Mouse (Mus musculus): ENCODE results near the gene 4932438H23Rik.
A peak's percentile ranks its signal among the peaks of the same experiment; 100 is the strongest.
"Not testable (repeated sequence)": the region's sequence is repeated elsewhere in the genome, so short reads cannot be mapped to it uniquely, and the experiment has no call there.

The 4932438H23Rik gene

DNA sequence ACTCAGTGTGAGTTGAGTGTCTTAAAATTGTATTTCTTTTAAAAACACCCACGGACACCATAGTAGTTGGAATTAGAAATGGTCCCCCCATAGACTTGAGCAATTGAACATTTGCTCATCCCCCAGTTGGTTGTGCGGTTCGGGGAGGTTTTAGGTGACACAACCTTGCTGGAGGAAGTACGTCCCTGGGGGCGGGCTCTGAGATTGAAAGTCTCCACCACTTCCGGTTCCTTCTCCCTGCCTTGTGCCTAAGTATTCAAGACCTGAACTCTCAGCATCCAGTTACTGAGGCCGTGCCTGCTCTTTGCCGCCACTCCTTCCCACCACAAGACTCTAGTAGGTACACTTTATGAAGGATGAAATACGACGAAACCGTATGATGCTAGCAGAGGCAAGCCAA, 2.9 kb upstream of the 4932438H23Rik start:
- no peak for DNase-seq

DNA sequence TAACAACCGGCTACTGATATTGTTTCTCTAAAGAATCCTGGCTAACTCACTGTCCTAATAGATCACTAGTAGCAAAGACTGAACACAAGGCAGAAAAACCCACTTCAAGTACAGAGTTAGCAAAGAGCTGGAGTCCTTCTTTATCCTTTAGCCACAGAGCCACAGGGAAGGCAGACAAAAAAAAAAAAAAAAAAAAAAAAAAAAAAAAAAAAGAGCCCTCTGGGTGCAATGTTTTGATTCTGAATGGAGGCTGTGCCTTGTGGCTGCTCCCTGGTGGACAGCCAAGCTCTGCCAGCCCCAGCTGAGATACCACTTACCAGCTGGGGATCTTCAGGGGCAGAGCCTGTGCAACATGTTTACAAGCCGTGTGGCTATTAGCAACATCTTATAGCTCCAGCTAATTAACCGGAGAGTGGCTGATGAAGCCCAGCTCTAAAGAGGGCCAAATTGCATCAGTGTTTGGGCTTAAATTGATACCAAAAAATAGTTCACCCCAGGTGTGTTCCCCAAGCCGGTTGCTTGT, 2.1 kb upstream of the 4932438H23Rik start:
- DNase-seq, result no peak

DNA sequence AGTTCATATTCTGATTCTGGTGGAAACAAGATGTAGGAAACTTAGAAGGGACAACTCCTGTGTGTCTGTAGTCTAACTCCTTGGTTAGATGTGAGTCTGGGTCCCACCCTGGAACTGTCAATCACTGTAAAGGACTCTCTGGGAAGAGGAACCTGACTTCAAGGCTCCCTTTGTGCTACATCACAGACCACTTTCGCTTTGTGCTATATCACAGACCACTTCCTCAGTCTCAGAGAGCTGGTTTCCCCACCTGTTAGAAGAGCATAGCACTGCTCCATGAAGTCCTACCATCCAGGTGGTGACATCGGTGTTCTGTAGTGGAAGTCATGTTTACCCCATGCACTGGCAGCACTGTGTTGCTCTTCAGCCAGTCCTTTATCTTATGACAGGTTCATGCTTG, 1.1 kb upstream of the 4932438H23Rik start:
- no peak for DNase-seq

DNA sequence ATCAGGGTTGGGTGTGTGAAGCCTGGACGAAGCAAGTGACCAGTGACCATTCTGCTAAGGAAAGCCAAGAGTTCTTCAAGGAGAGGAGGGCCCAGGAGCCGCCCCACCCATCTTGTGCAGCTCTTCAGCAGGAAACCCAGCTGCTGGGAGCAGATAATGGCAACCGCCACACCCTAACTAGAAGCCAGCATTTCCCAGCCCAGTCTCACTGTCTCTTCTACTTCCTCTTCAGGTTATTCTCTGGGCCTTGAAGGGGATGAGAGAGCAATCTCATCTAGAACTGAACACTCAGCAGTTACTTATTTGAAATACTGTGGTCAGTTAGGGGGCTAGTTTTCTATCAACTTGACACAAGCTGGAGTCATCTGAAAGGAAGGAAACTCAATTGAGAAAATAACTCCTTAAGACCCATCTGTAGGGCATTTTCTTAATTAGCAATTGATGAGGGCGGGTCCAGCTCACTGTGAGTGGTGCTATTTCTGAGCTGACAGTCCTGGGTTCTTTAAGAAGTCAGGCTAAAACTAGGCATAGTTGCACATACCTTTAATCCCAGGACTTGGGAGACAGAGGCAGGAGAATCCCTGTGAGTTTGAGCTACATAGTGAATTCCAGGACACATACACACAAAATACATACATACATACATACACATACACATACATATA, 8.1 kb downstream of the 4932438H23Rik start:
- no peak for DNase-seq

DNA sequence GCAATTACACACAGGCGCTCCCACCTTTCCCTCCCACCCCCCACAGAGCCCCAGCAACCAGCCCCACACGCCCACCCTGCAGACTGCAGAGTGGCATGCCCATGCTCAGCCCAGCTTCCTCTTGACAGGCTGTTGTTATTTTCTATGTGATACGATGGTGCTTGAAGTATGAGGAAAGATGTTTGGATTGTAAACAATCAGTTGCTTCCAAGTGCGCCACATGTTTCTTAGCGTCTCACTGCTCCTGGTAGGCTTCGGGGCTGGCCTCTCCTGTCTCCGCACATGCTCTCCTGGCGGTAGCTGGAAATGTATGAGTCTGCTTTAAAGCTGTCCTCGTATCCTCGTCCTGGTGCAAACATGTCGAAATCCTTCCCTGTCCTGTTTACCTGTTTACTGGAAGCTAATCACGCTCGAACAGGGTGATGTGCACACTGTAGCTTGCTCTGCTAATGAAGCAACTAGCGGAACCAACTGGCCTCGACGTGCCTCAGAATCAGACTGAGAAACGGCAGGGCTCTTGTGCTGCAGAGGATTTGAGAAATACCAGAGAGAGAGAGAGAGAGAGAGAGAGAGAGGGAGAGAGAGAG, 9.6 kb downstream of the 4932438H23Rik start:
- no peak for DNase-seq

DNA sequence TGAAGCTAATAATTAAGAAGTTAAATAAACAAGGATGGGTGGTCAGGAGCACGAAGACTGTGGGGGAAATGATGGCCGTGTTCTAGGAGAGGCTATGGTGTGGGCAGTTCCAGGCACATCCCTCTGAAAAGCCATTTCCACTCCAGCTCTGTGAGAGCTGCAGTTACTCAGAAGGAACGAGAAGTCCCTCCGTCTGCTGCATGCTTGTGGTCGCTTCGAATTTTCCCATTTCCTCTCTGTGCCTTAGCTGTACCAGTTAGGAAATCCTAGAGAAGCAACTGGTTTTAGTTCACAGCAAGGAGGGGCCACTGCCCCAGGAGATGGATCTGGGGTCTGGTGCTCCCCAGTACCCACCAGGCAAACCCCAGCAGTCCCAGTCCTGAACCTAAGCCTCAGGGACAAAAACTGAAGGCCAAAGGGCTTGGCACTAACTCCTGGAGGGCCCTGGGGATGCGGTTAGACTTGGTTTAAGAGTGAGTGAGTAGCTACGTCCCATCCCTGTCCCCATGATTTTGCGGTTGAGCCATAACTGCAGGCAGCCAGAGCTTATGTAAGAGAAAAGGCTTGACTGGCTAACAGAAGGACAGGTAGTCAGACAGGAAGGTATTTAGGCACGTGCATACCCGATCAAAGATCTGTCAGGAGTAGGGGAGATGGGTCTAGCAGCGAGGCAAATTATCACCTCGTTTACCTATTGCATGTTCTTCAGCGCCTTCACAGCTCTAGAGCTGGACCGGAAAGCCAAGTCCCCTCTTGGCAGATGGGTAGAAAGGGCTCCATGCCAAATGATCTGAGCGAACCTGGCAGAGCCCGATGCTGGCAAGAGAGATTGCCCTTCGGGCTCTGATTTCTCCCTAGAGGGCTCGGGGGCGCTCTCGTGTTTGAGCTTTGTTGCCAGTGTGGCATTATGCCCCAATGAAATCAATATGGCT, 10.3 kb downstream of the 4932438H23Rik start:
- DNase-seq, result no peak

DNA sequence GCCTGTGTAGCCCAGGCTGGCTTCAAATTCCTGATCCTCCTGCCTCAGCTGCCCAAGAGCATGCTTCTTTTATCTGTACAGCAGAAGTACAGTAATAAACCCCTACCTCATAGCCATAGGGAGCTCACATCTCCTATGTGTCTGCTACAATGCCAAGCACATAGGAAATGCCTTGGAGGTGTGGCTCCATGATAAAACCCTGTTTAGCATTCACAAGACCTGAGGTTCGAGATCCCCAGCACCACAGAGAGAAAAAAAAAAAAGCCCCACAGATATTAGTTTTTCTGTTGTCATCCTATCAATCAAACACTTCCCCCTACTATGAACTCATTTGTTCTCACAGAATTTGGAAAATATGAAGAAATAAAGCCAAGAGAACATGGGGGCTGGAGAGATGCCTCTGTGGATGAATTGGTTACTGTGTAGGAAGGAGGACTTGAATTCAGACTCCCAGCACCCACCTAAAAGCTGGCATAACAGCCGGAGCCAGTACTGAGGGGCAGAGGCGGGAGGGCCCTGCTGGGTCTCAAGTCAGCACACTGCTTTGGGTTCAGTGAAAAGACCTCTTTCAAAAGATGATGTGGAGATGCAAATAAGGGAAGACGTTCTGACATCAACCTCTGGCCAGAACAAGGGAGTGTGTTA, 11.8 kb downstream of the 4932438H23Rik start:
- no peak for DNase-seq

DNA sequence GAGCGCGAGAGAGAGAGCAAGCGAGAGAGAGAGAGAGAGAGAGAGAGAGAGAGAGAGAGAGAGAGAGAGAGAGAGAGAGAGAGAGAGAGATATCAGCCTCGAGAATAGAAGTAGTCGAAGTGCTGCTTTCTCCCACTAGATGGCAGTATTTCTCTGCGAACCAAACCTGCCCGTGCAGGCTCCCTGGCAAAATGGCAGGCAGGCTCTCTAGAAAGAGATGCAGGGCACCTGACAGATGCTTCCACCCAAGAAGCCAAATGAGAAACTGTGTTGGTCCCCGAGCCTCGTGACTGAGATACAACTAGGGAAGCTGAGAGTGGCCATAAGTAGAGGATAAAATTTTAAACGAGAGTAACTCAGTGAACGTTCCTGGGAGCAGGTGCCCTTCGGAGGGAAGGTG, 13.4 kb downstream of the 4932438H23Rik start:
- DNase-seq, result peak; percentile 50 to 52

DNA sequence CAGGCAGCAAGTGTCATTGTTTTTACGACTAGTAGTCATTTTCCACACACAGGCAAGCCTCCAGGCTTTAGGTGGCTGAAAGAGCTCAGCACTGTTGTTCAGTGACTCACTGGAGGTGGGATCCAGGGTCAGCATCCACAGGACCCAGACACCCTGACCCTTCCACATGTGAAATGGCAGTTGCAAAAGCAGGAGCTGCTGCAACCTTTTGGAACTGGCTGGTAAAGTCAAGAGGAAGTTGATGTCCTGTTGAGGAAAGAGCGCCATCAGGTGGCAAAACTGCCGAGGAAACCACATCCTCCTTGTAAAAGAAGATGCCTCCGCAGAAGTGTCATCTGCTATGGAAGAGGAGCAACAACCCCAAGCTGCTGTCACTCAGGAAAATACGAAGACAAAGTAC, 18.7 kb downstream of the 4932438H23Rik start:
- peak; percentile 62 to 66 for DNase-seq

DNA sequence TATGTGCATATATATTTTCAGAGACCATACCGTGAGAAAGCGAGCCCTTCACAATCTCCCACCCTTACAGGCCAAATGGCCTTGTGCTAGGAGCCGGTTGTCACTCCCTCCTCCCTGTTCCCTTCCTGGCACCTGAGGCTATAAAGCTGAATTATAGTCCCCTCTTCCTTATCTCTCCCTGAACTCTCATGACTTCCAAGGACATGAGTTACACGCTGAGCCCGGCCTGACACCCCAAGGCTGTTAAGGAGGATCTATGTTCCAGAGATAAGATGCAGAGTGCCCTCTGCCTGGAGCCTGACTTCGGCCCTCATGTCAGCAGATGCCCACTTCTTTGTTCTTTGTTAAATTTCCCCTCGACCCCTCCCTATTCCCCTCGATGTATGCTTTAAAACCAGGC, 19.5 kb downstream of the 4932438H23Rik start:
- not testable (repeated sequence) for DNase-seq

DNA sequence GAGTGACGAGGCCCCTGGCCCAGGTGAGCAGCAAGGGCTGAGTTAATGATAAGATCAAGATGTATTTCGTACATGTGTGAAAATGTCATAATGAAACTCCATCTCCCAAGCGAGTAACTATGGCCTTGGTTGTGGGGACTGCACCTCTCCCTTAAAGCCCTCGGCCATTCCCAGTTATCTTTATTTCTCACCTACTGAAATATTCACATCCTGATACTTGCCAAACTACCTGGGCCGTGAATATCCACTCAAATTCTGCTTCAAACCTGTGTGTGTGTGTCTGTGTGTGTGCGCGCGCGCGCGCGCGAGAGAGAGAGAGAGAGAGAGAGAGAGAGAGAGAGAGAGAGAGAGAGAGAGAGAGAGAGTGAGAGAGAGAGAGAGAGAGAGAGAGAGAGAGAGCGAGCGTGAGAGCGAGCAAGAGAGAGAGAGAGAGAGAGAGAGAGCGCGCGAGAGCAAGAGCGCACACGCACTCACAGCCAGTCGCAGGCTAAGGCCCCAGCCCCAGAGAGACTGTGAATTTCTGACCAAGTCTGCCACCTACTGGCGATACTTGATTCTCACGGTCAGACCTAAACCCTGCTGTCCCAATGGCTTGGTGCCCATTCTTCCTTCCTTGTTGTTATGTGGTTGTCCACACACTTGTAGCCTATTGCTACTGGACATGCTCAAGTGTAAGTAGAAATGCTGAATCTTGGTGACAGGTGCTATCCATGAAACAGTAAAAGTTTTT, 21.6 kb downstream of the 4932438H23Rik start:
- peak; percentile 77 to 79 for DNase-seq

DNA sequence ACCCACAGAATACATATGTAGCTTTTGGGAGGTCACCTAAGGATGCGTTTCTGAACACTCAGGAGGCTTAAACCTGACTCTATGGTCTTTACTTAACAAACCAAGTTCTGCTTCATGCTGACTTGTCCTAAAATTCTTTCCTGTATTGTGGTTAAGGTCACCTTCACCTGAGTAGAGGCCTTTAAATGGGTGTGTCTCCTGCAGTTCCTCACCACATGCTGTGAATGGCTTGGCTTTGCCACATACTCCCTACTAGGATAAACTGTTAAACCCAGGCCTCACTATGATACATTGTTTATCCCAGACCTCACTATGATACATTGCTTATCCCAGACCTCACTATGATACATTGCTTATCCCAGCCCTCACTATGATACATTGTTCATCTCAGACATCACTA, 22.7 kb downstream of the 4932438H23Rik start:
- DNase-seq, result no peak

DNA sequence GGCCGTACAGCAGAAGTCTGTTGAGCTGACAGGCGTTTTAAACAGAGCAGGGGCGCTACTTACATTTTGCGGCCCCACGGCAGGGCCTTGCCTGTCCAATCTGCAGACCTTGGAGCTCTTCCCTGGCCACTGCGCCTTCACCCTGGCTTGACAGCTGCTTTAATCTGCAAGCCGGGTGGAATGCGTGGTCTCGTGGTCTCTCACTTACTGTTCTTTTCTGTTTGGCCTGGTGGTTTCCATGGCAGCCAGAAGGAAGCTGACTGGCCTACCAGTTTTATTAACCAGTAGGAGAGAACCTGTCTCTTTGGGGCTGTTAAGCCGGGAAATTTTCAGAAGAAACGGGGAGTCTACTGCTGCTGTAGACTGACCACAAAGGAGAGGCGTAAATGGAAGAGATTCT, 26.0 kb downstream of the 4932438H23Rik start:
- DNase-seq, result no peak

DNA sequence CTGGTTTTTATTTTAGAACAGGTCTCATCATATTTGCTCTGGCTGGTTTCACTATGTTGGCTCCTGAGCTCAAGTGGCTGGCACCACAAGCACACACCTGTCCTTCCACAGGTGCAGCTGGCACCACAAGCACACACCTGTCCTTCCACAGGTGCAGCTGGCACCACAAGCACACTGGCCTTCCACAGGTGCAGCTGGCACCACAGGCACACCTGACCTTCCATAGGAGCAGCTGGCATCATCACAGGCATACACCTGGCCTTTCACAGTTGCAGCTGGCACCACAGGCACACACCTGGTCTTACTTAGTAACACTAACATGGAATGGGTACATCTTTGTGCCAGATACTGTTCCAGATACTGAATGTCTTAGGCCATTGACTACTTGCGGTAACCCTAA, 27.8 kb downstream of the 4932438H23Rik start:
- DNase-seq, result no peak

DNA sequence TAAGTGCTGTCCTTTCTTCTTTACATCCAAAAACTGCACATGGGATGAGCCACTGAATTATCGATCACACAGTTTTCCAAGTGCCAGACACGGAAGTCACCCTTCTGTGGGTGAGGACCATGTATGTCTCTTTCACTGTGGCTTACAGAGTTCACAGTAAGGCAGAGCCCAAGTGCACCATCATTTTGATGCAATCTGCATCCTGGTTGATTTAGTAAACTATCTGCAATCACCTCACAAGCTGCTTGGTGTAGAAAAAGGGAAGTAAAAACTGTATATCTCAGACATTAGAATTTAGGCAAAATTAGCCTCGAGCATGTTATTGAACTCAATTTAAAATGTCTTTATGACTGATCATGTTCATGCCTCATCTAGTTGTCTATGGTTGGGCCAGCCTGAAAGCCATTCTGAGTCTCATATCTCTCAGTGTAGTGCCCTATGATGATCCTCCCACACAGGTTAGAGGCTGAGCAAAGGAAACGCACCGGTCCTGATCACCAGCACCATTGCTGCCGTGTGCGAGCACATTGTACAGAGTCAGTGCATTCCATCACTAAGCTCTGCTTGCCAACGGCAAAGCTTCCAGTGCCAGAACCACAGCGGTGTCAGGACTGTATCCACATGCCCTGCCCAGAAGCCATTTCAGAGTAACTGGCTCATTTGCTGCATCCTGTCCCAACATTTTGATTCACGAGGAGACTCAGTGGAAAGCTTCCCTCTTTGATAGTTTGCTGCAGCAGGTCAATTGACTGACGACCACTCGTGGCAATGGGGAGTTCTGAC, 30.1 kb downstream of the 4932438H23Rik start:
- no peak for DNase-seq

DNA sequence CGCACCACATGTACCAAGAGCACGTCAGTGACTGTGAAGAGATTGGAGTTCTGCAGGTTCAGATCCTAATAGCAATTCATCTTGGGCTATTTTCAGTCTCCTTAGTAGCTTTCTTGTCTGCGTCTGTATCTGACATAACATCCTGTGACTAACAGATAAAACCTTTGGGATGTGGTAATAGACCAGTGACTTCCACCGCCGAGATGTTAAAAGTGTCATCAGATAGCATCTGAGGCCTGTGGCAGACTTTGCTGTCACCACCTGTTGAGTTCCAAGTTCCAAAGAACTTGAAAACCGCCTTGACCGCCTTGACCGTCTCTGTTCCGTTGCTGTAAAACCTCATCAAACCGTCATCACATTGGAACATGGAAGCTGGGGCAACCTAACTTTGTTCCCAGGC, 31.1 kb downstream of the 4932438H23Rik start:
- no peak for DNase-seq

DNA sequence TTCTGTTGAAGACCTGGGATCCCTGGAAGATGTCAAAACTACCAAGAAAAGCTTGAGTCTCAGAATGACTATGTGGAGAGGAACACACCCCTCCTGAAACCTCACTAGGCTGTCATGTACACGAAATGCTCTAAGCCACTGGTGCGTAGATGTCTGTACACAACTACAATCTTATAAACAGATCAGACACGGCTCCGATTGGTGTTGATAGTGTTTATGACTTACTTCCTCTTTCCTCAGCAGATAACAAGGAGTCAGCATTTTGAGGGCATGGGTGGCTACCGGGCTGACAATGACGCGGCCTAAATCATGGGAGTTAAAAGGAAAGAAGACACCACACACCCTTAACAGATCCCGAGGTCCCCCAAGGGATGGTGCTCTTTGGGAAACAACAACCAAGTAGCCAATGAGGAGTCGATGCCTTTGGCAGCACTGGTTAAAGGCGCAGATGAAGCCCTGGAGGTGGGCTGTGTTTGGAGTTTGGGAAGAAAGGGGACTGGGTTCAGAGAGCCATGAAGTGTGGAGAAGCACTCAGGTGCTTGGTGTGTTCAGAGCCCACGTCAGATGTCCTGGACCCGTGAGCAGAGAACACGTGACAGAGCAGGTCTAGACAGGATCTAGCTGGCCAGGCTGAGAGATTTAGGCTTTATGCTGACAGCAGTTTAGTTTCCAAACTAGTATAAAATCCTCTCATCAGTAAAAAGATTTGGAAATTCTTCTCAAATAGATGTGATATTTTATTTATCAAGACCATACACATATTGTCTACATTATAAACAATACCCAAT, 33.2 kb downstream of the 4932438H23Rik start:
- DNase-seq, result no peak

DNA sequence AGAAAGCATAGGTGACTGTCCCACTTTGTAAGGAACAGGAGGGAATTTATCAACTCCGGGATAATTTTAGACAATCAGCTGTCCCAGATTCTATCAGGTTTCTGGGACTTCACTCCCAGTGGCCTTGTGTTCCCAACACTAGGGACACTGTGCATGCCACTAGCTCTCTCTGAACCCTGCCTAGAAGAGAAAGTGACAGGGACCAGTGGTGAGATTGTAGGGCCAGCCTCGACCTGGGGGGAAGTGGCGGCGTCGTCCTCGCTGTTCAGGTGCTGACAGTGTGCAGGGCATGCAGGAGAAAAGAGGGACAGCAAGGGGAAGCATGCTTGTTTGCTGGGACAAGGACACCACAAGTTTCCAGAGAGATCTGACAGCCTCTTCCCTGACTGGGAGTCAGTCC, 37.2 kb downstream of the 4932438H23Rik start:
- no peak for DNase-seq

DNA sequence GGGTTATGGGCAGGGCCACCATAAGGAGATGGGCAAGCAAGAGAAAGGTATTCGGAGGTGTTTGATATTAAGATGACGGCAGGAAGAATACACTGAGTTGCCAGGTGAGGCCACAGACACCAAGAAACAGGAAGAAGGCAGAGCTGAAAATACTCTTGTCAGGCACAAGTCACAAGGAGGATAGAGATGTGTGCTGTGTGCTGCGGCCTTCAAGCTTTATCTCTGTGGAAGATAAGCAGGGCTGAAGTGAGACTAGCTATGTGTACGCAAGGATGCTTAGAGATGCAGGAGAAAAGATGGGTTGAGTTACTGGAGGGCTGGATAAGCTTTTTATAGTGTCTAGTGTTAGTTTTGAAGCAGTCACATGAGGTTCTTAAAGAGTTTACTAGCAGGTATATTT, 37.7 kb downstream of the 4932438H23Rik start:
- DNase-seq, result no peak

DNA sequence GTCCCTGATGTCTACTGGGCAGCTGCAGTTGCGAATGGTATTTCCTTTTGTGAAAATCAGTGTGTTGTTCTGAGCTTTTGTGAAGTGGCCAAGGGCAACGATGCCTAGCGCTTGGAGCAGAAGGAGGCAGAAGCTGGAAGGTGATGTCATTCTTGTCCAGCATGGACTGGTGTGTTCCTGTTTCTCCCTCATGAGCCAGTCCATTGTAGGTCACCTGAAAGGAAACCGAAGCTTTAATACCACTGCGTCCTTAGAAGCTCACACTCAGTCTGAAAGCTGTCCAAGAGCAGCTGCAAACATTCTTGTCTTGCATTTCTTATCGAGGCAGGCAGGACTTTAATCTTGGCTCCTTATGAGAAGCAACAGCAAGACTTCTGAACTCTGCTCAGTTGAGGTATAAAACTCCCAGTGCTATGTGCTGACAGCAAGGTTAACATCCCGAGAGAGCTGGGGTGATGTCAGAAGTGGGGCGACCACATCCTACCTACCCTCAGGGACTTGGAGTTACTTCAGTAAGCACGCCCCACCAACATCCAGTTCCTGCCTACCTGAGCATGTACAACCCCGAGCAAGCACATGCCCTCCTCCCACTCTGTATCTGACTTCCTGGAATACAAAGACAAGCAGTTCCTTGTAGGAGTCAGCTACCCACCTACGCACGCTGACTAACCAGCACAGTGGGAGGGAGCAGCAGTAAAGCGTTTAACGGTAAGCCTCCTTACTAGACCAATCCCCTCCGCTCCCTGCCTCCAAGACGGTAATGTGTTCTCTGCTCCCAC, 38.7 kb downstream of the 4932438H23Rik start:
- peak; percentile 50 to 67 for DNase-seq
